Mouse (Mus musculus) testis, postnatal 10 days (tissue): ENCODE measurements around the gene Mfsd4a.

Experiments used
- DNase-seq: peaks from one replicate; pipeline ENCODE4 v3.0.0; 2021; ENCODE audit warnings: low spot score

The Mfsd4a gene

GRCm38 (mm10) chr1:131990083-131990760 lies 77.6 kb downstream of the Mfsd4a start:
- no peak for DNase-seq

- no peak for DNase-seq
These were observed 78.4 kb downstream of the Mfsd4a start for GRCm38 (mm10) chr1:131989476-131989875.

GRCm38 (mm10) chr1:131987432-131987831 lies 80.4 kb downstream of the Mfsd4a start:
- no peak for DNase-seq

- DNase-seq, result no peak
These were observed 84.1 kb downstream of the Mfsd4a start for GRCm38 (mm10) chr1:131983806-131984205.

GRCm38 (mm10) chr1:131982907-131983306 lies 85.0 kb downstream of the Mfsd4a start:
- peak; percentile 88 for DNase-seq

GRCm38 (mm10) chr1:131981378-131982013 lies 86.4 kb downstream of the Mfsd4a start:
- peak; percentile 84 for DNase-seq

GRCm38 (mm10) chr1:131980471-131980870 lies 87.4 kb downstream of the Mfsd4a start:
- no peak for DNase-seq

GRCm38 (mm10) chr1:131976886-131977285 lies 91.0 kb downstream of the Mfsd4a start:
- DNase-seq, result no peak

GRCm38 (mm10) chr1:131973991-131974390 lies 93.9 kb downstream of the Mfsd4a start:
- no peak for DNase-seq
